In genomic region chr12:74679149-74679548, GRCm38 (mm10) we compare ENCODE assay signal across 11 mouse cellular contexts.
"Had no signal": no experiment of that assay in that cellular context is flagged by ENCODE, and none has a peak within 500 bp of the region (broad histone marks: within the 10 kb centered on the region; RNA-seq: fewer than 3 reads in every experiment).

No protein-coding gene starts in this region.

- DNase-seq: kidney, adult 11 months; kidney, adult 8-10 months; kidney, postnatal 10 days; kidney, postnatal 36 days; left cerebral cortex, postnatal 4 days; liver, postnatal 0 days; lung, embryonic 14.5 days; right cerebral cortex, adult 18-20 months; thymus, adult 2 months; thymus, postnatal 14 days; thymus, postnatal 4 days had no signal
